Mouse (Mus musculus): Measurements from ENCODE around the gene Iqschfp. TPM values are rescaled to one million over a fixed set of nuclear protein-coding genes. Genes with fewer than 3 reads are reported as not detected.

The Iqschfp gene
- polyA plus RNA-seq, 1 experiment: not detected

GRCm38 (mm10) chr3:68650251-68650650 lies 758.2 kb downstream of the Iqschfp start:
- TF ChIP-seq POLR2A (IDR thresholded peaks at IDR 0.05; ENCODE audit: borderline replicate concordance, control insufficient read depth, low read depth, low read length) (no peak), CTCF (IDR thresholded peaks at IDR 0.05; ENCODE audit: control insufficient read depth, insufficient read depth, low read length) (no peak)
- H3K27ac ChIP-seq (ENCODE audit: control insufficient read depth, insufficient read depth, low read depth, low read length, poor library complexity): no peak overlapping the region
- peaks cover 1% of the 10 kb centered on the region; the same call in 1 of the 2 replicates for H3K4me1 ChIP-seq (ENCODE audit: control insufficient read depth, insufficient read depth, low read length)
- WGBS: 81% methylated on average over 3 of the region's 3 CpGs
- no peak overlapping the region for H3K4me3 ChIP-seq (replicated peaks; ENCODE audit: control insufficient read depth, low read depth, low read length)

- Histone ChIP-seq H3K4me1 (ENCODE audit: control insufficient read depth, insufficient read depth, low read length) (no peaks in the 10 kb centered on the region; the same call in 1 of the 2 replicates), H3K27ac (ENCODE audit: control insufficient read depth, insufficient read depth, low read depth, low read length, poor library complexity) (no peak overlapping the region), H3K4me3 (replicated peaks; ENCODE audit: control insufficient read depth, low read depth, low read length) (no peak overlapping the region)
- WGBS: 43% methylated on average over 4 of the region's 4 CpGs
- TF ChIP-seq CTCF (IDR thresholded peaks at IDR 0.05; ENCODE audit: control insufficient read depth, insufficient read depth, low read length) (no peak), POLR2A (IDR thresholded peaks at IDR 0.05; ENCODE audit: borderline replicate concordance, control insufficient read depth, low read depth, low read length) (no peak)
These were observed 764.7 kb downstream of the Iqschfp start for GRCm38 (mm10) chr3:68656607-68657352.

- TF ChIP-seq POLR2A (IDR thresholded peaks at IDR 0.05; ENCODE audit: borderline replicate concordance, control insufficient read depth, low read depth, low read length) (no peak), CTCF (IDR thresholded peaks at IDR 0.05; ENCODE audit: control insufficient read depth, insufficient read depth, low read length) (no peak)
- Histone ChIP-seq H3K4me3 (replicated peaks; ENCODE audit: control insufficient read depth, low read depth, low read length) (no peak overlapping the region), H3K27ac (ENCODE audit: control insufficient read depth, insufficient read depth, low read depth, low read length, poor library complexity) (no peak overlapping the region), H3K4me1 (ENCODE audit: control insufficient read depth, insufficient read depth, low read length) (no peaks in the 10 kb centered on the region; the same call in none of the 2 replicates)
- WGBS: 10% methylated on average over 9 of the region's 9 CpGs
These were observed 765.7 kb downstream of the Iqschfp start for GRCm38 (mm10) chr3:68657589-68658245.

- no peak overlapping the region for H3K4me3 ChIP-seq (replicated peaks; ENCODE audit: control insufficient read depth, low read depth, low read length)
- H3K4me1 ChIP-seq (ENCODE audit: control insufficient read depth, insufficient read depth, low read length): no peaks in the 10 kb centered on the region; the same call in none of the 2 replicates
- TF ChIP-seq POLR2A (IDR thresholded peaks at IDR 0.05; ENCODE audit: borderline replicate concordance, control insufficient read depth, low read depth, low read length) (no peak), CTCF (IDR thresholded peaks at IDR 0.05; ENCODE audit: control insufficient read depth, insufficient read depth, low read length) (no peak)
- no peak overlapping the region for H3K27ac ChIP-seq (ENCODE audit: control insufficient read depth, insufficient read depth, low read depth, low read length, poor library complexity)
- WGBS: 89% methylated on average over 6 of the region's 6 CpGs
These were observed 768.0 kb downstream of the Iqschfp start for GRCm38 (mm10) chr3:68659996-68660395.

GRCm38 (mm10) chr3:68660538-68660937 lies 768.5 kb downstream of the Iqschfp start:
- Histone ChIP-seq H3K4me3 (replicated peaks; ENCODE audit: control insufficient read depth, low read depth, low read length) (no peak overlapping the region), H3K27ac (ENCODE audit: control insufficient read depth, insufficient read depth, low read depth, low read length, poor library complexity) (no peak overlapping the region), H3K4me1 (ENCODE audit: control insufficient read depth, insufficient read depth, low read length) (no peaks in the 10 kb centered on the region; the same call in 1 of the 2 replicates)
- TF ChIP-seq CTCF (IDR thresholded peaks at IDR 0.05; ENCODE audit: control insufficient read depth, insufficient read depth, low read length) (no peak), POLR2A (IDR thresholded peaks at IDR 0.05; ENCODE audit: borderline replicate concordance, control insufficient read depth, low read depth, low read length) (no peak)
- 45% methylated on average over 4 of the region's 4 CpGs for WGBS

GRCm38 (mm10) chr3:68662386-68662785 lies 770.4 kb downstream of the Iqschfp start:
- Histone ChIP-seq H3K4me3 (replicated peaks; ENCODE audit: control insufficient read depth, low read depth, low read length) (no peak overlapping the region), H3K4me1 (ENCODE audit: control insufficient read depth, insufficient read depth, low read length) (peaks cover 2% of the 10 kb centered on the region), H3K27ac (ENCODE audit: control insufficient read depth, insufficient read depth, low read depth, low read length, poor library complexity) (no peak overlapping the region)
- TF ChIP-seq CTCF (IDR thresholded peaks at IDR 0.05; ENCODE audit: control insufficient read depth, insufficient read depth, low read length) (no peak), POLR2A (IDR thresholded peaks at IDR 0.05; ENCODE audit: borderline replicate concordance, control insufficient read depth, low read depth, low read length) (no peak)
- 16% methylated on average over 5 of the region's 5 CpGs for WGBS

- Histone ChIP-seq H3K4me3 (replicated peaks; ENCODE audit: control insufficient read depth, low read depth, low read length) (no peak overlapping the region), H3K27ac (ENCODE audit: control insufficient read depth, insufficient read depth, low read depth, low read length, poor library complexity) (no peak overlapping the region), H3K4me1 (ENCODE audit: control insufficient read depth, insufficient read depth, low read length) (peaks cover 2% of the 10 kb centered on the region)
- no peak for TF ChIP-seq POLR2A (IDR thresholded peaks at IDR 0.05; ENCODE audit: borderline replicate concordance, control insufficient read depth, low read depth, low read length)
- TF ChIP-seq CTCF (IDR thresholded peaks at IDR 0.05; ENCODE audit: control insufficient read depth, insufficient read depth, low read length): no peak
- WGBS: 84% methylated on average over 6 of the region's 6 CpGs
These were observed 772.3 kb downstream of the Iqschfp start for GRCm38 (mm10) chr3:68664337-68664736.

- no peak overlapping the region for H3K27ac ChIP-seq (ENCODE audit: control insufficient read depth, insufficient read depth, low read depth, low read length, poor library complexity)
- H3K4me3 ChIP-seq (replicated peaks; ENCODE audit: control insufficient read depth, low read depth, low read length): no peak overlapping the region
- H3K4me1 ChIP-seq (ENCODE audit: control insufficient read depth, insufficient read depth, low read length): peaks cover 2% of the 10 kb centered on the region
- TF ChIP-seq CTCF (IDR thresholded peaks at IDR 0.05; ENCODE audit: control insufficient read depth, insufficient read depth, low read length) (no peak), POLR2A (IDR thresholded peaks at IDR 0.05; ENCODE audit: borderline replicate concordance, control insufficient read depth, low read depth, low read length) (no peak)
- WGBS: 46% methylated on average over 7 of the region's 7 CpGs
These were observed 774.3 kb downstream of the Iqschfp start for GRCm38 (mm10) chr3:68666377-68666776.
